ENCODE assay signal across 2 mouse cellular contexts in genomic region chr12:103907746-103908145, GRCm38 (mm10). TPM values are rescaled to one million over a fixed set of nuclear protein-coding genes. Genes with fewer than 3 reads are reported as not detected.
"Had no signal": no experiment of that assay in that cellular context is flagged by ENCODE, and none has a peak within 500 bp of the region (broad histone marks: within the 10 kb centered on the region; RNA-seq: fewer than 3 reads in every experiment).

No protein-coding gene starts in this region.

RNA-seq across cellular contexts. Expression of gene Serpina1c, which starts 3.1 kb away (rescaled TPM):
- total RNA-seq: megakaryocyte, adult 5-6 weeks; megakaryocyte-erythroid progenitor cell, adult 5-6 weeks had no signal

RNA-seq across cellular contexts. Expression of gene Serpina1a, which starts 44.4 kb away (rescaled TPM):
- total RNA-seq: megakaryocyte, adult 5-6 weeks; megakaryocyte-erythroid progenitor cell, adult 5-6 weeks had no signal

RNA-seq across cellular contexts. Expression of gene Serpina1e, which starts 51.0 kb away (rescaled TPM):
- total RNA-seq: megakaryocyte, adult 5-6 weeks; megakaryocyte-erythroid progenitor cell, adult 5-6 weeks had no signal
